Mouse (Mus musculus): ENCODE measurements around the gene Hmbs.
"Not testable (repeated sequence)": the region's sequence is repeated elsewhere in the genome, so short reads cannot be mapped to it uniquely, and the experiment has no call there.

Gene Hmbs

GRCm38 (mm10) chr9:44325032-44325767, 18.8 kb downstream of the Hmbs start:
- DNase-seq (ENCODE audit: low read depth, low spot score) = not testable (repeated sequence)

GRCm38 (mm10) chr9:44324147-44324546, 19.9 kb downstream of the Hmbs start:
- peak; percentile 27 for DNase-seq (ENCODE audit: low read depth, low spot score)

- DNase-seq (ENCODE audit: low read depth, low spot score) = not testable (repeated sequence)
Observed at GRCm38 (mm10) chr9:44323656-44324055, 20.4 kb downstream of the Hmbs start.

- DNase-seq (ENCODE audit: low read depth, low spot score) = no peak
Observed at GRCm38 (mm10) chr9:44320799-44321133, 23.3 kb downstream of the Hmbs start.

GRCm38 (mm10) chr9:44319887-44320798, 23.9 kb downstream of the Hmbs start, which contains the start of gene C2cd2l:
TSS of gene C2cd2l (minus strand) at chr9:44320285.
- peak; percentile 92 for DNase-seq (ENCODE audit: low read depth, low spot score)

- DNase-seq (ENCODE audit: low read depth, low spot score) = peak; percentile 52
Observed at GRCm38 (mm10) chr9:44319105-44319886, 24.7 kb downstream of the Hmbs start.

- no peak for DNase-seq (ENCODE audit: low read depth, low spot score)
Observed at GRCm38 (mm10) chr9:44318826-44319095, 25.3 kb downstream of the Hmbs start.

GRCm38 (mm10) chr9:44318076-44318825, 25.8 kb downstream of the Hmbs start:
- no peak for DNase-seq (ENCODE audit: low read depth, low spot score)

GRCm38 (mm10) chr9:44317452-44317851, 26.6 kb downstream of the Hmbs start:
- no peak for DNase-seq (ENCODE audit: low read depth, low spot score)

- no peak for DNase-seq (ENCODE audit: low read depth, low spot score)
Observed at GRCm38 (mm10) chr9:44314910-44315309, 29.1 kb downstream of the Hmbs start.

- no peak for DNase-seq (ENCODE audit: low read depth, low spot score)
Observed at GRCm38 (mm10) chr9:44314257-44314547, 29.8 kb downstream of the Hmbs start.

- DNase-seq (ENCODE audit: low read depth, low spot score) = no peak
Observed at GRCm38 (mm10) chr9:44313476-44314256, 30.4 kb downstream of the Hmbs start.

- DNase-seq (ENCODE audit: low read depth, low spot score) = no peak
Observed at GRCm38 (mm10) chr9:44311136-44312134, 32.6 kb downstream of the Hmbs start.

GRCm38 (mm10) chr9:44310750-44311135, 33.3 kb downstream of the Hmbs start:
- DNase-seq (ENCODE audit: low read depth, low spot score) = no peak

- DNase-seq (ENCODE audit: low read depth, low spot score) = no peak
Observed at GRCm38 (mm10) chr9:44309756-44310155, 34.3 kb downstream of the Hmbs start.

- no peak for DNase-seq (ENCODE audit: low read depth, low spot score)
Observed at GRCm38 (mm10) chr9:44307248-44307647, 36.8 kb downstream of the Hmbs start.

- DNase-seq (ENCODE audit: low read depth, low spot score) = no peak
Observed at GRCm38 (mm10) chr9:44306532-44306931, 37.5 kb downstream of the Hmbs start.

GRCm38 (mm10) chr9:44305466-44306079, 38.5 kb downstream of the Hmbs start, which contains the start of gene Hinfp:
TSS of gene Hinfp (minus strand) at chr9:44305671.
- peak; percentile 99 for DNase-seq (ENCODE audit: low read depth, low spot score)

- not testable (repeated sequence) for DNase-seq (ENCODE audit: low read depth, low spot score)
Observed at GRCm38 (mm10) chr9:44300001-44300400, 44.0 kb downstream of the Hmbs start.
